Mouse (Mus musculus): ENCODE measurements around the gene Dvl3.

The Dvl3 gene

DNA sequence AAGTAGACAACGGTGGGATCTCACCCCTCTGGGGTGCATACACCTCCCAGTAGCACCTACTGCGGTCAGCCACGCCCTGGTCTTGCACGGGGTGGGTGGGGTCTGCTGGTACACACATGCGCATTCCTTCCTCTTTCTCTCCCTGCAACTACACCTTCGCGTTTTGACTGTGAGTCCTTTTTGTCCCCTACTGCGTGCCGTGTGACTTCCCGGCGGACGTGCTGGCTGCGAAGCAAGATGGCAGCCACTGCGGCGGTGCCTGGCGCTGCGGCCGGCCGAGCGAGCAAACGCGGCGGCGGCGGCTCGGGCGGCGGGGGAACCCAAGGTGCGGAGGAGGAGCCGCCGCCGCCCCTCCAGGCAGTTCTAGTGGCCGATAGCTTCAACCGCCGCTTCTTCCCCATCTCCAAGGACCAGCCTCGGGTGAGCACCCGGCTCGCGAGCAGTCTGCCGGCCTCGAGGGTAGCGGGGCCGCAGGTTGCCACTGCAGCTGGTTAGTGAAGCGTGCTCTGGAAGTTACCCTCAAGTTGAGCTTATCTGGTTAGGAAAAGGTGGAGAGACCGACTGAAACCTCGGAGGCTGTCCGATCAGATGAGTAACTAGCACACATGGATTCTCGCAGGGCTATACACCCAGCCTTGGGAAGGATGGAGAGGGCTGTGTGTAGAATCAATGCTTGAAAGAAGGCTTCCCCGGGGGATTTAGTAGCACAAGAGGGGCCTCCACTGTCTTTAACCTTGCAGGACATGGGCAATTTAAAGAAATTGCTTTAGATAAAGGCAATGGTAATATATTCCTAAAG lies 17.9 kb upstream of the Dvl3 start, which contains the start of gene Eif2b5:
TSS of gene Eif2b5 (plus strand) at position 141 of the 799 bp plus-strand sequence.
- peak; percentile 97 for DNase-seq

DNA sequence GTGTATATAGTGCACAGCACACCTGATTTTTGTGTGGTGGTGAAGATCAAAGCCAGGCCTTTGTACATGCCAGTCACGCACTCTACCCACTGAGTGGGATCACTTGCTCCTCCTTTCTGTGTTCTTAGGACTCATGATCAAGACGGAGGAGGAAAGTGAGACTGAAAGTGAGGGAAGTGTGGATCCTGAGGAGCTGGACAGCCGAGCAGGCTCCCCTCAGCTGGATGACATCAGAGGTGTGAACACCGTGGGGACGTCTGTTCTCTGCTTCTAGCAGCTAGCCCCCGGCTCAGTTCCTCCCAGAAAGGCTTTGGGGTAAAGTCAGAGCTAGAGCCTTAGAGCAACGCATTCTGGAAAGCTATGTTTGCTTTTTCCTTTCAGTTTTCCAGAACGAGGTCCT lies 10.8 kb upstream of the Dvl3 start:
- no peak for DNase-seq

DNA sequence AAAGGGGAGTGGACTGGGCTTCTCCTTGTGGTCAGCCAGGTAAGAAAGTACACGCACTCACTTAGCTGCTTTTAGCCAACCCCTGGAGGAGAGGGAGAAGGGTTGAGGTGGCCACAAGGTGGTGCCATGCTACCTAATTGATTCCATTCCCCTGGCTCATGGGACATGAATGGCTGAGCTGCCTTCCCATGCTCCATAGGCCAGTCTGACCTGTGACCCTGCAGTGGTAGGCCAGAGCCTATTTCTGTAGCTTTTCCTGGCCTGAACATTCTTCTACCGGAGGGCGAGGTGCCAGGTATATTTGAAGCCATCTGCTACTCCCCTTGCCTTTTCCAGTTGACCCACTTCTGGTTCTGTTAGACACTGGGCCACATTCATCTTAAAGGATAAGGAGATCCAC lies 7.4 kb upstream of the Dvl3 start:
- peak; percentile 67 for DNase-seq

DNA sequence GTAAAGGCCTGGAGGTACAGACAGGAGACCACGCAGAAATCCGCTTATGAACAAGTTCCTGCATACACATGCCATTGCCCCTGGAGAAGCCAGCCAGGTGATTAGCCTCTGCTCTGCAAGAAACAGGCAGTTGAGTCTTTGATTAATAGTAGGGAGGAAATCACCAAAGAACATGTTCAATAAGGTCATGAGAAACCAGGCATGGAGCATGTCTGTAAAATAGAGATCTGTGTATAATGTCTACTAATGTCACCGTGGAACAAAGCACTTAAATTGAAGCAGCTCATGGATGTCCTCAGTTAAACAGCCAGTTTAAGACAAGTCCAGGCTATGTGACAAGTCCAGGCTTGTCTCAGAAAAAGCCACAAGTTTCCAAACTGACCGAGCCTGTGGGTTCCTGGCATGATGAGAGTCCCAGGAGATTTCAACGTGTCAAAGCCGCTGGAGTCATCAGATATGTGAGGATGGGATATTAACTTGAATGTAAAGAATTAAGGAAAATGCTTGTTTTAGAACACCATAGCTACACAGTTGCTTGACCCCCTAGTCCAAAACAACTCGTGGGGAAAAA lies 5.4 kb upstream of the Dvl3 start:
- DNase-seq, result no peak

DNA sequence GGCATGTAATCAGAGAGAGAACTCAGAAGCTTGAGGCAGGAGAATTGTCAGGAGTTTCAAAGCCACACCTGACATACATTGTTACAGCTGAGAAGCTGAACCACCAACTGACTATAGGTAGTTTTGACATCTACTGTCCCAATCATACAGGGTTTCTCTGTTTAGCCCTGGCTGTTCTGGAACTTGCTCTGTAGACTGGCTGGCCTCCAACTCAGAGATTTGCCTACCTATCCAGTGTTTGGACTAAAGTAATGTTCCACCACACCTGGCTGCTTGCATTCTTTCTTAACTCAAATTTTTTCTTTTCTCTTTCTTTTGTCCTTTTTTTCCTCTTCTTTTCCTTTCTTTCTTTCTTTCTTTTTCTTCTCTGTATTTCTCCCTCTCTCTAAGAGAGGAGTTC lies 750 bp upstream of the Dvl3 start:
- DNase-seq, result peak; percentile 13

DNA sequence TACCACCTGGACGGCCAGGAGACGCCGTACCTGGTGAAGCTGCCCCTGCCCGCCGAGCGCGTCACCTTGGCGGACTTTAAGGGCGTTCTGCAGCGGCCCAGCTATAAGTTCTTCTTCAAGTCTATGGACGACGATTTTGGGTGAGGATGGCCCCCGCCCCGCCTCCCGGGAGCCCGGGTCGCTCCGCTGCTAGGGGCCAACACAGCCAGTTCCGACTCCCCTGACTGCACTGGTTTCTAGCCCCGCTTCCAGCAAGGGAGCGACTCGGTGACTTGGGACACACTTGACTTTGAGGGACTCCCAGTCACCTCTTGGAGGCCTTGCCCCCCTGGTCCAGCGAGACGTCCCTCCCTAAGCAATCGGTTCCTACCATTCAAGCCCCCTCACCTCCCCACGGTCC lies 434 bp downstream of the Dvl3 start:
- no peak for DNase-seq

DNA sequence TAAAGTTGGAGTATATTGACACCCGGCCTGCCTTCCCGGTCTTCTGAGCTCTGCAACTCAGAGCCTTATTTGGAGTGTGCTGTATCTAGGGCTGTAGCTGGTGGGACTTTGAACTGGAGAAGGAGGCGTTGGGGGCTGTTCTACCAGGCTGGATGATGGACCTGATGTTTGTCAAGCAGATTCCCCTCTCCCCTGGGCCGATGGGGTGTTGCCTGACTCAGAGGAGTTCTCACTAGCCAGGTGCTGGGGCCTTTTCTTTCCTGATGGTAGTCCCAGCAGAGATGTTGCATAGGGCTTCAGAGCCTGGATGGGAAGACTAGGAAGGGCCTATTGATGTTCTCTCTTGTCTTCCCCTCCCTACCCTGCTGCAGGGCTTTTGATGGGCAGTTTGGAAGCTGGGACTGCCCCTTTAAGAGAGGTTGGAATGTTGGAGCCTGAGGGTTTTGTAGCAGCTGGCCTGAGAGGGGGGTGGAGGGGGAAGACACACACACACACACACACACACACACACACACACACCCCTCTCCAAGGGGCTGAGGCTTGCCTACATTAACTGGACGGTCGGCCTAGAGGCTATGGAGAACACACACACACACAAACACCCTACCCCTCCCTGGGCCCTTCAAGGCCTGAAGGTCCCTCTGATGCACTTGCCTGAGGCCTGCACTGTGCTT lies 1.1 kb downstream of the Dvl3 start:
- DNase-seq, result peak; percentile 51

DNA sequence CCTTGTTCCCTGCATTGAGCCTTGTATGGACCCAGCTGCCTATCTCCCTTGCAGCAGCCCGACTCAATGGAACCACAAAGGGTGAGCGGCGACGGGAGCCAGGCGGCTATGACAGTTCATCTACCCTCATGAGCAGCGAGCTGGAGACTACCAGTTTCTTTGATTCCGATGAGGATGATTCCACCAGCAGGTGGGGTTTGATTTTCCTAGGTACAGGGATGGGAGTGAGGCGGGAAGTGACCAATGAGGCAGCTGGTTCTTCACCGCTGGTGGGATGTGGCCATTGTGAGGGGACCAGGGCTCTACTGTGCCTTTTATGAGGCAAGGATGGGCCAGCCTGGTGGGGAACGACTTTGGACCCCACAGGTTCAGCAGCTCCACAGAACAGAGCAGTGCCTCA lies 7.1 kb downstream of the Dvl3 start:
- DNase-seq, result no peak

DNA sequence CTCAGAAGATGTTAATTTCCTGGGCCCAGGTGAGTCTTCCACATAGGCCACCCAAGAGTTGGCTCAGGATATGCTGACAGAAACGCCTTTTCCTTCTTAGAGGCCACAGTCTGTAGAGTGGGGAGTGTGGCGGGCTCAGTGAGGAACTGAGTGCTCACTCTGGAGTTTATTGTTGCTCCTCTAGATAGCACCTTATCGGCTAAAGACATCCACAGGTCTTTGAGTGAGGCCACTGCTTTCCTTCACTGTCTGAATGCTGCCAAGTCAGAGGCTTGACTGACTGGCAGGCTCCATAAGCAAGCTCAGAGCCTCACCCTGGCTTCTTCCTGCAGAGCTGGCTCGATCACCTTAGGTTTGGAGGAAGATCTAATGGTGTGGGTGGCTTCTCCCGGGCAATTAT lies 12.0 kb downstream of the Dvl3 start:
- no peak for DNase-seq

DNA sequence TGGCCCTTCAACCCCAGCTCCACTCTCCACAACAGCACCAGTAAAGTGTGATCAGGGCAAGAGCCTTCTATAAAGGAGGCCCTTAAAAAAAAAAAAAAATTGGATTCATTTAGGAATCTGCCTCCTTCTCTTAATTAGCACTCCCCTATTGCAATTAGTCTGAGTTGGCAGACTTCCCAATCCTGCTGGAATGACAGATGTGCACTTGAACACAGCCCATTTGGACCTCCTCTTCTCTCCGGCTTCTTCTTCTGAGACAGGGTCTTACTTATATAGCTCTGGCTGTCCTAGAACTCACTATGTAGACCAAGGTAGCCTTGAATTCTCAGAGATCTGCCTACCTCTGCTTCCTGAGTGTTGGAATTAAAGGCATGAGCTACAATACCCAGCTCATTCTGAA lies 12.6 kb downstream of the Dvl3 start:
- no peak for DNase-seq

DNA sequence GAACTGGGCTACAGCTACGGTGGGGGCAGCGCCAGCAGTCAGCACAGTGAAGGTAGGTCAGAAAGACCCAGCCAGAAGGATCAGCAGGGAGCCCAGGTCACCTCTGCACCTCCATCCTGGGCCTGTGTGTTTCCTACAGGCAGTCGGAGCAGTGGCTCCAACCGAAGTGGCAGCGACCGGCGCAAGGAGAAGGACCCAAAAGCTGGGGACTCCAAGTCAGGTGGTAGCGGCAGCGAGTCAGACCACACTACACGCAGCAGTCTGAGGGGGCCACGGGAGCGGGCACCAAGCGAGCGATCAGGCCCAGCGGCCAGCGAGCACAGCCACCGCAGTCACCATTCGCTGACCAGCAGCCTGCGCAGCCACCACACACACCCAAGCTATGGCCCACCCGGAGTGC lies 14.2 kb downstream of the Dvl3 start:
- DNase-seq, result no peak

DNA sequence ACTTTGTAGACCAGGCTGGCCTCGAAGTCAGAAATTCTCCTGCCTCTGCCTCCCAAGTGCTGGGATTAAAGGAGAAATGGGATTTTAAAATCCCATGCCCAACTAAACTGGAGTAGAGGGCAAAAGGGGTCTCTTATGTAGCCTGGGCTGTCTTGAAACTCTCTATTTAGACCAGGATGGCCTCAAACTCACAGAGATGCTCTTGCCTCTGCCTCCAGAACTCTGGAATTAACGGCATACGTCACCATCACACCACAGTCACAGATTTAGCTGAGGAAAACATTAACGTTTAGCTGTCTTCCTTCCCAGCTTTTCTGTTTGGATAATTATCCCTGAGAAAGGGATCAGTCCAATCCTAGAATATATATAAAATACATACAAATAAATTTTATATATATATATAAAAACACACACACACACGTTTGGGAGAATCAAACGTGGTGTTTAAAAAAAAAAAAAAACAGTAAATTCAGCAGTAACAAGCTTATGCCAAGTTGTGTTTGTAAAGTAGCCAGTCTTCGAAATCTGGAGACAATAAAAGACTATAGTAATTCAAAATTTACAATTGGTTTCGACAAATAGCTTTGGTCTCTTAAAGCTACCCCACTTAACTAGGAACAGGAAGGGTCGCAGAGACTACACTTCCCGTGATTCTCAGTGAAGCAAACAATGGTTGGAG lies 18.0 kb downstream of the Dvl3 start:
- DNase-seq, result no peak

DNA sequence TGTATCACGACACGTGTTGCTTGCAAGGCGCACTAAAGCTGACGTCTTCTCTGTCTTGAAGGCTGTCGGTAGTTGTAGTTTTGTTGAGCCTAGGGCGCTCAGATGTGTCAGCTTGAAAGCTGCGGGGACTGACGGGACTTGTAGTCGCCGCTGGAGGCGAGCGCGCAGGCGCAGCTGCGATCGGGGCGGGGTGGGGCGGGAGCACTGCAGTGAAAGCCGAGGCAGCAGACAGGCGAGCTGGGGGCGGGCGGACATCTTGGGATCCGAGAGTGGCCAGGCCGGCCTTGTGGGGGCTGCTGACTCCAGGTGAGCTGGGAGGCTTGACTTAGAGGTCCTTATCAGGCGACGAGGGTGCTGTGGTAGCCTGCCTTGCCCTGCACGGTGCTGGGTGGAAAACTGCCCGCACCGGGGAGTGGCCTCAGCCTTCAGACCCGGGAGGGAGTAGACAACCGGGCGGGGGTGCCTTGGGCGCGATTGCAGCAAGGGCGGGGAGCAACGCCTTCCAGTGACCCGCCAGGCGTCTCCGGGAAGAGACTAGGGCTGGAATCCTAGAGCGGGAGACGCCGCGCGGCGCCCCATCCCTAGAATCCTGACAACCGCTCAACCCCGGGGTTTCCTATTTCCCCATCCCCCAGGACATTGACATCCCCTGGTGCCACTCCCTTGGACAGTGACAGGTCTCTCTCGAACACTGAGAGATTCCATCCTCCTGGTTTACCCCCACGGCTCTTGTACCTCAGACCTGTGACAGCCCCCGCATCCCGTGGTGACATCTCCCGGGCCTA lies 18.7 kb downstream of the Dvl3 start, which contains the start of gene Ap2m1:
TSS of gene Ap2m1 (plus strand) at position 183 of the 785 bp plus-strand sequence.
- DNase-seq, result peak; percentile 99

DNA sequence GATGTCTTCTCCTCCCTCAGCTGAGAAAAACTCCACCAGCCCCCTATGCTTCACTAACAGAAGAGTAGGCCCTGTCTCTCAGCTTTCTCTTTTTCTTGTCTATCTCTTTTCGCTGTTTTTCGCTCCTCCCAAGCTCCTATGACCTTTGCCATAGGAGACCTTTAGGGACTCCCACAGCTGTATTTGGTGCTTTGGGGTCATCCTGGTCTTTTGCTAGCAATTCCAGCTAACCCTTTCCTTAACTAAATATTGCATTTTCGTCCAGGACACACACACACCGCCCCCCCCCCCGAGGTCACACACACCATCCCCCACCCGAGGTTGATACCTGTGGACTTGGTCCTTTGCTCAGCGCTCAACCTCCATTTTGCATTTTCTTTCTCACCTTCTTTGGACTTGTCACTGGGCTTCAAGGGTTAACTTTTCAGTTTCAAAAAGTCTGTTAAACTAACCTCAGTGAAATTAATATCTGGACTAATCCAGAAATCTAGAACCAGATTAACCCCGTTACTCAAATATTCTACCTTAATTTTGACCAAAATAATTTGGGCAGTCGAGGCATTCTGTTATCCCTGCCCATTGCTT lies 19.4 kb downstream of the Dvl3 start:
- DNase-seq, result no peak

DNA sequence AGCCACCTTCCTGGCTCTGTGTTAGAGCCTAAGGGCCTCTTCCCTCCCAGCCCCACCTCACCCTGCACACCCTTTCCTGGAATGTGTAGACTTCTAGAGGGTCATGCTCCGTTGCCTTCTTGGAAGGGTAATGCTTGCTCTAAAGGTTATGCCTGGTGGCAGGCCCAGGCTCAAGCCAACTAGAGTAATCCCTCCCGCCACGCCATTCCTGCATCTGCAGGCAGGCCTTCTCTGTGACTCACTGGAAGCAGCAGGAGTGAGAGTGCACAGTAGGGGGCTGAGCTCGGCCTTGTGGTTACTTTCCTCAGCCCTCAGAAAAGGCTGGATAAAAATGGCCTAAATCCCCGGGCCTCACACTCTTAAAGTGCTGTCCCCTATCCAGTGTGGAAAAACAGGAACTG lies 20.3 kb downstream of the Dvl3 start:
- DNase-seq, result peak; percentile 10

DNA sequence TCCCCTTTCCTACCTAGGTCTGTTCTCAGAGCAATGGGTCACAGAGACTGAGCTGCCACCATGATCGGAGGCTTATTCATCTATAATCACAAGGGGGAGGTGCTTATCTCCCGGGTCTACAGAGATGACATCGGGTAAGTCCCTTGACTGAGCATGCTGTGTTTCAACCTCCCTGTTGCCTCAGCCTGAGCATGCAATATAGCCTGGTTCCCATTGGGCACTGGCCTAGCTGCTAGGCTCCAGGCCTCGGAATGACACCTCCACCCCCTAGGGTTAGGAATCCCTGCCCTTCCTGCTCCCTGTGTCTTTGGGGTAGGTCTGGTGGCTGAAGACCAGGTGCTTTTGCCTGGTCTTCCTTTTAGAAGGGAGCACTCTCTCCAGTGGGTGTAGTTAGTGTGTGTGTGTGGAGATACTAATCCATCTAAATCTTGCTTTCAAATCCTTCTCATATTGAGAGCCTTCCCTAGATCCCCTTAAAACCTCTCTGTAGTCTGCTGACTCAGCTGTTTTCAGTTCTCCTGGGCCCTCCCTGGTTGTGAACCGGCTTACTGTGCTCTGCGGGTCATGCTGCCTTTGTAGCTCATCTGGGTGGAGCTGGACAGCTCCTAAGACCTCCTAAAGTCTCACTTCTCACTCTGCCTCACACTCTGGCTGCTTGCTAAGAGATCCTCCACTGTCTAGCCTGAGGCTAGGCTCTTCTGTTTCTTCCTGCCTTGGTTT lies 21.0 kb downstream of the Dvl3 start:
- no peak for DNase-seq

DNA sequence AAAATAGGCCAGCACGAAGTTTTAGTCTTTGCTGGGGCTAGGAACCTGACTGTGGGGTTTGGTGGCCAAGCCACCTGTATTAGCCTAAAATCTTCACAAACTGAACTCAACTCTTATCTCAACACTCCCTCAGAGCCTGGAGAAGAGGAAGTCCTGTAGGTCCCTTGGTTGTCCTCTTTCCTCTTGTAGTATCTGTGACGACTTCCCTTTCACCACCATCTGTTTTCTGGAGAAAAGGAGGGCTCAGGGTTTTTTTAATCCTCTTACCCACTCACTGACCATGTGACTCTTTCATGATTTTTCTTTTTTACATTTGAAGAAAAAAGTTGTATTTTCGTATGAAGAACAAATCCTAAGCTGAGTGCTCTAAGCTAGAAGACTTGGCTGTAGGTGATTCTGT lies 22.9 kb downstream of the Dvl3 start:
- DNase-seq, result no peak

DNA sequence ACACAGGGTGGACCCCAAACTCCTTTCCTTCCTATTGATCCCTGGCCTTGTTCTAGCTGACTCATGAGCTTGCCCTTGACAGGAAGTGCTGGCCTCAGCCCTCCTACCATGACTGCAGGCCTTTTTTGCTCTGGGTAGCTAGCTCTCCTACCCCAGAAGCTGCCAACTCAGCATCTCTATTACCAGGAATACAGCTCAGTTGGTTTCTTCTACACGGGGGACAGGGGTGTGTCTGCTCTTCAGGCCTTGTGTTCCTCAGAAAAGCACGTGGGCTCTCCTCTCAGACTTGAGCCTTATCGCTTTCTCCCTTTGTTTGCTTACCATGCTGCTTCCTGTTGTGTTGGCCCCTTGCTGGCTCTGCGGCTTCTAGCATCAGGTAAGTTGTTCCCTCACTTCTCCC lies 23.7 kb downstream of the Dvl3 start:
- no peak for DNase-seq

DNA sequence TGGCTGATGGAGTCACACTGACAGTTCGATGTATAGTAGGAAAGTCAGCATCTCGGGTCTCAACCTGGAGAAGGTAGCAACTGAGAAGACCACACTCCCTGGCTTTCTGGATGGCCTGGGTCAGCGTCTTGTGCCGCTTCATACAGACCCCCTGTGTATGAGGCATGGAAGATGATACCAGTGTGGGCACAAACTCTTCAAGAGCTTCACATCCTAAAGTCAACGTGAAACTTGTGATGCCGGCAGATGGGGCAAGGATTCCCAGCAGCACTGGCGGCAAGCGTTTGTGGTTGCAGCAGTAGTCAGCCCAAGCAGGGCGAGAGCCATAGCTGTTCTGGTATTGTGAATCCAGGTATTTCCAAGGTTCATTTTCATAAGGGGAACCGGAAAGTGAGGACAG lies 28.9 kb downstream of the Dvl3 start:
- DNase-seq, result no peak

DNA sequence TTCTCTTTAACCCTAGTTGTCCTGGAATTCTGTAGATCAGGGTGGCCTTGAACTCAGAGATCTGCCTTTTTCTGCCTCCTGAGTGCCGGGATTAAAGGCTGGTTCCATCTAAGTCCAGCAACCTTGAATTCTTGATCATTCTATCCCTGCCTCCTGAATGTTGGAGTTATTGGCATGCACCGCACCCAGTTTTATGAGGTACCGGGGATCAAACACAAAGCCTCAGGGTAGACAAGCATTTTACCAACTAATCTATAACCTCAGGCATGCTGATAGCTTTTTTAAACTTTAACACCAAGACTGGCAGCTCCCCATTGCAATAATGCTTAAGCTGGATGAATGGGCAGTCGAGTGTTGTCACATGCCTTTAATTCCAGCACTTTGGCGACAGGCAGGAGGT lies 30.6 kb downstream of the Dvl3 start:
- peak; percentile 28 for DNase-seq

DNA sequence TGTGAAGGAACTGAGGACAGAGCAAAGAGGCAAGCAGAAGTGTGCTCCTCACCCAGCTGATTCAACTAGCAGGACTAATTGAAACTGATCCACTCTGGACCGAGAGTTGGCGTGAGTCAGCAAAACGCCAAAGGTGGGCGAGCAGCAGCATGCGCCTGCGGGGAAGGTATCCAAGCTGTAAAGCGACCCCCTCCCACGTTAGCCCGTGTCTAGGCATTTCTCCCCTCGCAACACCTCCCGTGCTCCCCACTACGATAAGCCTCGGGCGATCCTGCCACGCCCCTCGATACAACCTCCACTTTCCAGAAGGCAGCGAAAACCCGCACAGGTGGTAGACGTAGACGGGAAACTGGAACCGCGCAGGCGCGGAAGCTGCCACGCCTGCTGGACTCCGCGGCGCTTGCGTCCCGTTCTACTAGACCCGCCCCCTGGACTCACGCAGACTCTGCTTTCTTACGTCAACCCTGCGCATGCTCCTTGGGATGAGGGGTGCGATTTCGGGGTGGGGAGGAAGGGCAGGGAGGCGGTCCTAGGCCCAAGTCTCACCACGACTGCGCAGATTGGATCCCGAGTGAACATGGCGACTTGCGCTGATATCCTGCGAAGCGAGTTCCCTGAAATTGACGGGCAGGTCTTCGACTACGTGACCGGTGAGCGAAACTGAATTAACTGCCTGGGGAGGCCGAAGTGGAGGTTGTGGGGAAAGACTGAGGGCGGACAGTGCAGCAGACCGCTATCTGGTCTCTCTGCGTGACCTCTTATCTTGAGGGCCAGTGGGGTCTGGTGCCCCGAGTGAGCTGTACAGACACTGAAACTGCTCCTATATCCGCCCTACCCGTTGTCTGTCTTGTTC lies 31.5 kb downstream of the Dvl3 start, which contains the start of gene Abcf3:
TSS of gene Abcf3 (plus strand) at position 482 of the 853 bp plus-strand sequence.
- DNase-seq, result peak; percentile 99
